Mouse (Mus musculus) ES-Bruce4 (cell line): ENCODE results near the gene Cbarp.

Experiments
- EP300 ChIP-seq: IDR thresholded peaks from 2 replicates; pipeline ENCODE4 v1.6.1; 2011; ENCODE audit warnings: low read depth, low read length; ENCODE audit not compliant: insufficient read depth
- POLR2A ChIP-seq: IDR thresholded peaks from one replicate; pipeline ENCODE4 v1.8.1; 2011; ENCODE audit warnings: low read length; ENCODE audit not compliant: insufficient read depth

DNA sequence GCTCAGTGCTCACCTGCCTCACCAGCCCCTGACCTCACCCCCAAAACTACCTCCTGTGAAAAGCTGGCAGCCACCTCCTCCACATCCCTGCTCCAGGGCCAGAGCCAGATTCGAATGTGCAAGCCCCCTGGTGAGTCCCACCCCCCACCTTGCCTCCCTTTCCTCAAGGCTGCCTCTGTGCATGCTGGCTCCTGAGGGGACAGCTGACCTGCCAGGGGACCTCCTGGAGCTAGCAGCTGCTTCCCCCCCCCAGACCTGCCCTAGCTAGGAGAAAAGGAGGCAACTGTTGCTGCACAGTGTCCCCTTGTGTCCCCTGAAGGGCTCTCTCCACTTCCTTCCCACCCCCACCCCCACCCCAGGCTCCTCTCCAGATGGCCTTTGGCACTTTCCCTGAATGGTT, 14.6 kb upstream of the Cbarp start:
- TF ChIP-seq POLR2A = no peak
- no peak for TF ChIP-seq EP300
